Mouse (Mus musculus) hindbrain, embryonic 12.5 days (tissue): ENCODE data around the gene Ngp. TPM values are rescaled to one million over a fixed set of nuclear protein-coding genes. Genes with fewer than 3 reads are reported as not detected.
"Not testable (repeated sequence)": the region's sequence is repeated elsewhere in the genome, so short reads cannot be mapped to it uniquely, and the experiment has no call there.

Experiments
- ATAC-seq: fragments of 200-750 bp; cut with Nextera tagmentation; 2 replicates; pipeline ENCODE4 v1.8.0; 2017; ENCODE audit warnings: moderate TSS enrichment; ENCODE audit not compliant: low FRiP score
- H3K27ac ChIP-seq: fragments of 300-500 bp; sonication (generic); 2 replicates; pipeline ENCODE4 v1.5.1; 2016; ENCODE audit warnings: mild to moderate bottlenecking
- H3K27me3 ChIP-seq: fragments of 300-500 bp; sonication (generic); 2 replicates; pipeline ENCODE4 v1.6.1; 2016; ENCODE audit warnings: mild to moderate bottlenecking
- H3K36me3 ChIP-seq: fragments of 300-500 bp; sonication (generic); 2 replicates; pipeline ENCODE4 v1.6.1; 2016; ENCODE audit warnings: mild to moderate bottlenecking
- H3K4me1 ChIP-seq: fragments of 300-500 bp; sonication (generic); 2 replicates; pipeline ENCODE4 v1.6.1; 2016
- H3K4me2 ChIP-seq: fragments of 300-500 bp; sonication (generic); replicated peaks from 2 replicates; pipeline ENCODE4 v1.6.1; 2016; ENCODE audit warnings: mild to moderate bottlenecking
- H3K4me3 ChIP-seq: fragments of 300-500 bp; sonication (generic); 2 replicates; pipeline ENCODE4 v1.5.1; 2016; ENCODE audit warnings: mild to moderate bottlenecking
- H3K9ac ChIP-seq: fragments of 300-500 bp; sonication (generic); 2 replicates; pipeline ENCODE4 v1.6.1; 2016; ENCODE audit warnings: mild to moderate bottlenecking, moderate library complexity
- H3K9me3 ChIP-seq: fragments of 300-500 bp; sonication (generic); replicated peaks from 2 replicates; pipeline ENCODE4 v1.6.1; 2016; ENCODE audit warnings: mild to moderate bottlenecking
- WGBS: fragments of 180-500 bp; shearing (Covaris S2); methylation state at CpG from one replicate; pipeline ENCODE4 v1.1.7; 2016; 5-methylcytosine and 5-hydroxymethylcytosine counted together
- polyA plus RNA-seq: library from polyadenylated mRNA; unstranded; fragments of >200 nt; fragmentation: Nextera tagmentation; extraction: Ambion mirVana; gene quantifications from 2 replicates; pipeline ENCODE4 v1.2.1, GENCODE M21; 2016

Ngp gene
- polyA plus RNA-seq = 2.9 and 4.1 TPM in 2 replicates

DNA sequence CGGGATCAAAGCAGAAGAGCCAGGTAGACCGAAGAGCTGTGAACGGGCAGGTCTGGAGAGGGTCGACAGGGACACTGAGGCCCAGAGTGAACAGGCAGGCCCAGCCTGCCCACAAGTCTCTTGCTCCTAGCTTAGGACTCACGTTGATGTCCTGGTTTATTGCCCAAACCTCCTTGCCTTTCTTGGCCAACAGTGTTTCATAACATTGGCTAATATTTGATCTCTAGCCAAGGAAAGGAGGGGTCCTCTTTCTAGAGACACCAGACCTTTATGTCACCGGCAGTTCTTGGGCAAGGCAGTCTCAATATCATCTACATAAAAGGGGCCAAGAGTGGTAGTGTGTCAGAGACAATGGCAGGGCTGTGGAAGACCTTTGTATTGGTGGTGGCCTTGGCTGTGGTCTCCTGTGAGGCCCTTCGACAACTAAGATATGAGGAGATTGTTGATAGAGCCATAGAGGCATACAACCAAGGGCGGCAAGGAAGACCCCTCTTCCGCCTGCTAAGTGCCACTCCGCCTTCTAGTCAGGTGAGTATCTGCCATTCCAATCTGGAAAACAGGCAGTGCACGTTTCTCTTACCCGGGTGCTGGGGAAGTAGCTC lies at the start of gene Ngp:
Gene Ngp, plus strand, starts transcription at position 237 of the 602 bp plus-strand sequence.
- no peak for ATAC-seq
- WGBS = 90% methylated on average over 12 of the region's 12 CpGs
- H3K4me1 ChIP-seq = no peaks in the 10 kb centered on the region

DNA sequence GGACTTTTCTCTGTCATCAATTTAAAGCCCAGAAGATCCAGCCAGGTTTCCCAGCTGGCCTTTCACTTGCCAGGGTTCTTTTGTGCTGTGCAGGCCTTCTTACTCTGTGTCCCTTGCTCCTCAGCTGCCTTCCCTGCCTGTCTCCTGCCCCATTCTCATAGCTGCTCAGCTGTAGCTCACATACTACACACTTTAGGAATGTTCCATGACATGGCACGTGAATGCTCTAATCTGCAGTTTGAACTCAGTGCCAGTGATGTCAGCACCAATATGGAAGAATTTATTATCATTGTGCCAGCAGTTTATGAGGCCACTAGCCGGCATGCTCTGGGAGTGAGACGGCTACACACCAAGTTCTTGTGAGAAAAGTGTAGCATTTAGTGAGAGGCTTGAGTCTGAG lies 49.7 kb upstream of the Ngp start:
- peaks cover 52% of the 10 kb centered on the region for H3K36me3 ChIP-seq
- no peak overlapping the region for H3K4me2 ChIP-seq
- no peaks in the 10 kb centered on the region for H3K27me3 ChIP-seq
- no peak overlapping the region for H3K27ac ChIP-seq
- WGBS = 93% methylated on average over 3 of the region's 3 CpGs
- no peaks in the 10 kb centered on the region for H3K4me1 ChIP-seq
- no peak overlapping the region for H3K9ac ChIP-seq
- no peak overlapping the region for H3K4me3 ChIP-seq
- H3K9me3 ChIP-seq = no peaks in the 10 kb centered on the region
- ATAC-seq = no peak

More for the DNA sequence above, at the start of gene Ngp:
- H3K4me2 ChIP-seq = no peak within 1 kb of the TSS
- no peak within 1 kb of the TSS for H3K9ac ChIP-seq
- no peak within 1 kb of the TSS for H3K27ac ChIP-seq
- H3K27me3 ChIP-seq = no peaks in the 10 kb centered on the region
- no peaks in the 10 kb centered on the region for H3K36me3 ChIP-seq
- H3K4me3 ChIP-seq = no peak within 1 kb of the TSS
- no peaks in the 10 kb centered on the region for H3K9me3 ChIP-seq

DNA sequence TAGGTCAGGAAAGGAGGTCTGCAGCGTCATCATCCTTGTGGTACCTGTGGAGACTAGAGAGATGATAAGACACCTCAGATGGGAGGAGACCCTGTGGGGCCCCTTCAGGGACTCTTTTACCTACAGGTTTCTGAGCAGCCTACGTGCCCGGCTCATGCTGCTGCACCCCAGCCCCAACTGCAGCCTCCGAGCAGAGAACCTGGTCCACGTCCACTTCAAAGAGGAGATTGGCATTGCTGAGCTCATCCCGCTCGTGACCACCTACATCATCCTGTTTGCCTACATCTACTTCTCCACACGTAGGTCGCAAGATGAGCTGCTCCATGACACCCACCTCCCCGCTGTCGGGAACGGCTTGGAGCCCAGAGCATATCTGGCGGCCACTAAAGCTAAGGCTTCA lies 45.7 kb upstream of the Ngp start:
- Histone ChIP-seq H3K9ac (no peak overlapping the region), H3K27ac (no peak overlapping the region), H3K36me3 (peaks cover 66% of the 10 kb centered on the region), H3K4me2 (no peak overlapping the region), H3K9me3 (no peaks in the 10 kb centered on the region), H3K4me3 (no peak overlapping the region), H3K4me1 (no peaks in the 10 kb centered on the region), H3K27me3 (no peaks in the 10 kb centered on the region)
- no peak for ATAC-seq
- WGBS = 95% methylated on average over 13 of the region's 13 CpGs

DNA sequence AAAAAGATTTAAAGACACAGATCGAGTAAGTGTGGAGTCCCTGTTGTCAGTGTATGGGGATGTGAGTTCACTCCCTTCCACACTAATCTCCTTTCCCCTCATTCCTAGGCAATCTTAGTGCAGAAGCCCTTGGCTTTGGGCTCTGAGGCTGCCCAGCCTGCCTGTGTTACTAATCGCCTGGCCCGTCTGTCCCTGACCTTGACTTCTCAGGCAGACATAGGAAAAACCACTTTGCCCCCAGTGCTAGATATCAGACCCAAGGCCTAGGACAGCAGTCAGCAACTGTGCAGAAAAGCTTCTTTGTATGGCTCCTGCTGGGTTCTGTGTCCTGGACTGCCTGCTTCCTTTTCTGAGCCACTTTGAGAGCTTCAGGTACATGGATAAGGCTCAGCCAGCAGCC lies 43.9 kb upstream of the Ngp start:
- no peaks in the 10 kb centered on the region for H3K27me3 ChIP-seq
- no peak overlapping the region for H3K4me3 ChIP-seq
- H3K9me3 ChIP-seq = no peaks in the 10 kb centered on the region
- no peak for ATAC-seq
- no peaks in the 10 kb centered on the region for H3K4me1 ChIP-seq
- H3K4me2 ChIP-seq = no peak overlapping the region
- peaks cover 77% of the 10 kb centered on the region for H3K36me3 ChIP-seq
- no peak overlapping the region for H3K27ac ChIP-seq
- no peak overlapping the region for H3K9ac ChIP-seq
- 89% methylated on average over 3 of the region's 3 CpGs for WGBS

DNA sequence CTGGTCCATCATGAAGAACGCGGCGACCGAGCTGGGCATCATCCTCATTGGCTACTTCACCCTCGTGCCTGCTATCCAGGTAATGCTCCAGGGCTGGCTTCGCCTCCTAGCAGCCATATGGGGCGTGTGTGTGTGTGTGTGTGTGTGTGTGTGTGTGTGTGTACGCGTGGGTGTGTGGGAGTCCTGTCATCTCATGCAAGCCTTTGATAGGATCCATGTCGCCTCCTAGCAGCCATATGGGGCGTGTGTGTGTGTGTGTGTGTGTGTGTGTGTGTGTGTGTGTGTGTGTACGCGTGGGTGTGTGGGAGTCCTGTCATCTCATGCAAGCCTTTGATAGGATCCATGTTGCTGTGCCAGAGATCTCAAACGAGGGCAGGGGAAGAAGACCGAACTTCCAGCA lies 41.9 kb upstream of the Ngp start:
- not testable (repeated sequence) for H3K27me3 ChIP-seq, H3K4me1 ChIP-seq, H3K9me3 ChIP-seq, ATAC-seq, H3K4me2 ChIP-seq, H3K4me3 ChIP-seq, H3K27ac ChIP-seq, H3K9ac ChIP-seq
- WGBS = 93% methylated on average over 14 of the region's 15 CpGs
- peaks cover 83% of the 10 kb centered on the region for H3K36me3 ChIP-seq

DNA sequence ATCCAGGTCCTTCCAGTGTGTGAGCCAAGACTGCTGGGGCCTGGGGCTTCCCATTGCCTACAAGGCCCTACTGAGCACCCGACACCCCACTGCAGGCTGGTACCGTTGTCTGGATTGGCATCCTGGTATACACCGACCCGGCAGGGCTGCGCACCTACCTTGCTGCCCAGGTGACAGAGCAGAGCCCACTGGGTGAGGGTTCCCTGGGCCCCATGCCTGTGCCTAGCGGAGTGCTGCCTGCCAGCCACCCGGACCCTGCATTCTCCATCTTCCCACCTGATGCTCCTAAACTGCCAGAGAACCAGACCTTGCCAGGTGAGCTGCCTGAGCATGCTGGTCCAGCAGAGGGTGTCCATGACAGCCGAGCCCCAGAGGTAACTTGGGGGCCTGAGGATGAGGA lies 40.2 kb upstream of the Ngp start:
- Histone ChIP-seq H3K36me3 (peaks cover 83% of the 10 kb centered on the region), H3K9me3 (no peaks in the 10 kb centered on the region), H3K4me1 (no peaks in the 10 kb centered on the region), H3K9ac (no peak overlapping the region), H3K27me3 (no peaks in the 10 kb centered on the region; the same call in 1 of the 2 replicates), H3K27ac (no peak overlapping the region), H3K4me2 (no peak overlapping the region), H3K4me3 (no peak overlapping the region)
- no peak for ATAC-seq
- 95% methylated on average over 8 of the region's 8 CpGs for WGBS

DNA sequence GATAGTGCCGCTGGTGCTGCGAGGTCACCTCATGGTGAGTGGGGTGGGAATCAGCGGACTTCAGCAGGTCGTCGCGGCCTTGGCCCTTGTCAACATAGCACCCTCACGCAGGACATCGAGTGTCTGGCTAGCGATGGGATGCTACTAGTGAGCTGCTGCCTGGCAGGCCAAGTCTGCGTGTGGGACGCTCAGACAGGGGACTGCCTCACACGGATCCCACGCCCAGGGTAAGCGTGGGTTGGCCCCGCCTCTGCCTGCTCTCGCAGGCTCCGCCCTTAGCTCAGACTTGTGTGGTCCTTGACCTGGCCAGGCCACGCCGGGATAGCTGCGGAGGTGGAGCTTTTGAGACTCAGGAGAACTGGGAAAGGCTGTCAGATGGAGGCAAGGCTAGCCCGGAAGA lies 38.9 kb upstream of the Ngp start:
- no peak overlapping the region for H3K9ac ChIP-seq
- peak; percentile 33 for ATAC-seq
- no peak overlapping the region for H3K4me3 ChIP-seq
- H3K4me2 ChIP-seq = no peak overlapping the region
- peaks cover 89% of the 10 kb centered on the region for H3K36me3 ChIP-seq
- 47% methylated on average over 21 of the region's 21 CpGs for WGBS
- H3K9me3 ChIP-seq = no peaks in the 10 kb centered on the region
- no peaks in the 10 kb centered on the region for H3K4me1 ChIP-seq
- H3K27ac ChIP-seq = no peak overlapping the region
- H3K27me3 ChIP-seq = no peaks in the 10 kb centered on the region; the same call in 1 of the 2 replicates

DNA sequence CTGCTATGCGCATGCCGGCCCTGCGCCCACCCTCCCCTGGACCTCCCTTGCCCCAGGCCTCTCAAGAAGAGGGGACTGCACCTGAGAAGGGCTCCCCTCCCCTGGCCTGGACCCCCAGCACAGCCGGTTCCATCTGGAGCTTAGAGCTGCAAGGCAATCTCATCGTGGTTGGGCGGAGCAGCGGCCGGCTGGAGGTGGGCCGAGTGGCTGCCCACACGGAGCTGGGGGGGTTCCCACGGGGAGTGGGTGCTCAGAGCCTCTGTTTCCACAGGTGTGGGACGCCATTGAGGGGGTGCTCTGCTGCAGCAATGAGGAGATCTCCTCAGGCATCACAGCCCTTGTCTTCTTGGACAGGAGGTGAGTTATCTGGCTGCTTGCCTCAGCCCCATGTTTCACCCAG lies 38.3 kb upstream of the Ngp start:
- Histone ChIP-seq H3K4me3 (no peak overlapping the region), H3K9ac (no peak overlapping the region), H3K36me3 (peaks cover 91% of the 10 kb centered on the region), H3K4me2 (no peak overlapping the region), H3K4me1 (no peaks in the 10 kb centered on the region), H3K27me3 (no peaks in the 10 kb centered on the region; the same call in 1 of the 2 replicates), H3K9me3 (no peaks in the 10 kb centered on the region), H3K27ac (no peak overlapping the region)
- 84% methylated on average over 12 of the region's 12 CpGs for WGBS
- ATAC-seq = no peak

DNA sequence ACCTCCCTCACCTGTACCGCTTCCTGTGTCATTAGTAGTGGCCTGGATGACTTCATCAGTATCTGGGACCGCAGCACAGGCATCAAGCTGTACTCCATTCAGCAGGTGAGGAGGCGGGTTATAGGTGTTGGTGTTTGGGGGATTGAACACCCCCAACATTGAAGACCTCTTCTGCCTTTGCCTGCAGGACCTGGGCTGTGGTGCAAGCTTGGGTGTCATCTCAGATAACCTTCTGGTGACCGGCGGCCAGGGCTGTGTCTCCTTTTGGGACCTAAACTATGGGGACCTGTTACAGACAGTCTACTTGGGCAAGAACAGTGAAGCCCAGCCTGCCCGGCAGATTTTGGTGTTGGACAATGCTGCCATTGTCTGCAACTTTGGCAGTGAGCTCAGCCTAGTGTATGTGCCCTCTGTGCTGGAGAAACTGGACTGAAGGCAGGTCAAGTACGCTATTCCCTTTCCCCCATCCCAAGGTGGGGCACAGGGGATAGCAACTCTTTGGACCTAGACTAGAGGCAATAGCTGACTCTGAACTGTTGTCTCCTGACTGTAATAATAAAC lies 35.1 kb upstream of the Ngp start:
- Histone ChIP-seq H3K36me3 (peaks cover 93% of the 10 kb centered on the region), H3K4me2 (no peak overlapping the region), H3K4me1 (no peaks in the 10 kb centered on the region), H3K4me3 (no peak overlapping the region), H3K9me3 (no peaks in the 10 kb centered on the region), H3K9ac (no peak overlapping the region), H3K27ac (no peak overlapping the region), H3K27me3 (no peaks in the 10 kb centered on the region; the same call in 1 of the 2 replicates)
- WGBS = 87% methylated on average over 7 of the region's 7 CpGs
- no peak for ATAC-seq

DNA sequence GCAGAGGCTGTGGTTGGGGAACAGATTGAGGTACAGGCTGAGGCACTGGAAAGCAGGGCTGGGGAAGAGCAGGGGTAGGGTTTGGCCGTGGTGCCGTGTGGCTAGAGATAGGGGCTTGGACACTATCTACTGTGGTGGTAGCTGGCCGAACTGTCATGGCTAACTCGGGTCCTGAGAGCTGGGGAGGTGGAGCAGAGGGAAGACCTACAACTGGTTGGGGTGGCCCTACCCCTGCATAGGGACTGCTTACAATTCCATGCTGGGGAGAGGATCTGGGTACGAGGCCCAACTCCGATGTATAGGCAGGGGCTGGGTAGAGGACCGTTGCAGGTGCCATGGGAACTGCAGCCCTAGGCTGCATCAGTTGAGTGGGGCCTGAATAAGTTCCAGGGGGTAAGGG lies 31.5 kb upstream of the Ngp start:
- Histone ChIP-seq H3K9ac (no peak overlapping the region), H3K9me3 (no peaks in the 10 kb centered on the region), H3K27ac (no peak overlapping the region), H3K4me2 (no peak overlapping the region), H3K36me3 (peaks cover 99% of the 10 kb centered on the region), H3K4me1 (no peaks in the 10 kb centered on the region), H3K27me3 (no peaks in the 10 kb centered on the region), H3K4me3 (no peak overlapping the region)
- ATAC-seq = no peak
- WGBS = 93% methylated on average over 7 of the region's 7 CpGs

DNA sequence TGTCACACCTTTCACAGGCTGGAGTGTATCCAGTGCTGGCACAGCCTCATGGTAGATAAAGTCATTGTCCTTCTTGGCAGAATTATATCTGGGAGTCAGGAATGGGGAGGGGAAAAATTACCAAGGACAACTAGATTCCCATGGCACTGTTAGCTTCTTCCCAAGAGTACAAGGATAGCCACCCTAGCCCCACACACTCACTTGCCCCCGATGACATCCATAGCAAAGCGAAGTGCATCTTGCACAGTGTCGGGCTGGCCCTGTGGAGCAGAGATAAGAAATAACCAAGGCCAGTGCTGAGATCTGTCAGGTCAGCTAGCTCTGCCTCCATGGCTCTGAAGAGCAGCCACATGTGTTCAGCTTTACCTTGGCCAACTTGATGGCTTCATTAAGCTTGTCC lies 28.7 kb upstream of the Ngp start:
- H3K9ac ChIP-seq = no peak overlapping the region
- ATAC-seq = no peak
- H3K4me3 ChIP-seq = no peak overlapping the region
- no peak overlapping the region for H3K27ac ChIP-seq
- WGBS = 98% methylated on average over 3 of the region's 3 CpGs
- H3K36me3 ChIP-seq = peaks cover 88% of the 10 kb centered on the region
- H3K4me1 ChIP-seq = no peaks in the 10 kb centered on the region
- no peaks in the 10 kb centered on the region for H3K9me3 ChIP-seq
- H3K27me3 ChIP-seq = no peaks in the 10 kb centered on the region
- no peak overlapping the region for H3K4me2 ChIP-seq

DNA sequence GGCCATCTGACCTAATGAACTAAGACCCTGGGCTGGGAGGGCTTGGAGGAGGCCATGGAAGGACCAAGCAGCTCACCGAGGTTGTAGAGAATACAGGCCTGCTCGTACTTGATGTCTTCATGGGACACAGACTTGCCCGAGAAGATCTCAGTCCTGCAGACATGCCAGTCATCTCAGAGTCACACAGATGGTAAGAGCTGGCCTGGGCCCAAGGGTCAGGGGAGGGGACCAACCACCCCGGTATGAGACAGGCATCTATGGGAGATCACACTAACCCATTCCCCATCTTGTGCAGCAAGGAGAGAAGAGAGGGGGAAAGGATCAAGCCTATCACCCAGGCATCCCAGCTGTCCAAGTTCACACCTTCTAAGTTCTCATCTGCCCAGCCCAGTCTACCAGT lies 26.3 kb upstream of the Ngp start:
- no peak overlapping the region for H3K27ac ChIP-seq
- H3K4me2 ChIP-seq = no peak overlapping the region
- no peaks in the 10 kb centered on the region for H3K4me1 ChIP-seq
- H3K4me3 ChIP-seq = no peak overlapping the region
- no peak for ATAC-seq
- H3K9me3 ChIP-seq = no peaks in the 10 kb centered on the region
- 87% methylated on average over 4 of the region's 4 CpGs for WGBS
- peaks cover 80% of the 10 kb centered on the region for H3K36me3 ChIP-seq
- H3K9ac ChIP-seq = no peak overlapping the region
- no peaks in the 10 kb centered on the region for H3K27me3 ChIP-seq

DNA sequence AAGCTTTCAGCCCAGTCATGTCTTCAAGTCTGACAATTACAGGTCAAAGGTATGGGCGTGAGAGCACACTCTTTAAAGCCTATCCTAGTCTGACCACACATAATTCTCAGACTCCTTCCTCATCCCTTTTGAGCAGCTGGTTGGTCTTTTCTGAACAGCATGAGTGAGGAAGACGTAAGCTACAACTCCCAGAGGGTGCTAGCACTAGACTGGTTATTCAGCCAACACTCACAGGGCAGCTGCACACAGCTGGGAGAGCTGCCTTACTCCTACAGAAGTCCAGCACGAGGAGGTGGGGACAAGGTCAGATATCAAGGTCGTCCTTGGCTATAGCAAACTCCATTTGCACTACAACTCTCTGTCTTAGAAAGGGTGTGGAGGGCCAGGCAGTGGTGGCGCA lies 18.9 kb upstream of the Ngp start:
- Histone ChIP-seq H3K36me3 (peaks cover 28% of the 10 kb centered on the region), H3K4me3 (no peak overlapping the region), H3K9ac (no peak overlapping the region), H3K4me1 (no peaks in the 10 kb centered on the region), H3K4me2 (no peak overlapping the region), H3K27ac (no peak overlapping the region), H3K9me3 (no peaks in the 10 kb centered on the region), H3K27me3 (no peaks in the 10 kb centered on the region)
- no peak for ATAC-seq
- 88% methylated on average over 5 of the region's 5 CpGs for WGBS
